Mouse (Mus musculus): Measurements from ENCODE around the gene Gm20696. TPM values are rescaled to one million over a fixed set of nuclear protein-coding genes. Genes with fewer than 3 reads are reported as not detected.

Gm20696 gene
- polyA plus RNA-seq, 1 experiment from 2014 or later = 7.5 TPM

DNA sequence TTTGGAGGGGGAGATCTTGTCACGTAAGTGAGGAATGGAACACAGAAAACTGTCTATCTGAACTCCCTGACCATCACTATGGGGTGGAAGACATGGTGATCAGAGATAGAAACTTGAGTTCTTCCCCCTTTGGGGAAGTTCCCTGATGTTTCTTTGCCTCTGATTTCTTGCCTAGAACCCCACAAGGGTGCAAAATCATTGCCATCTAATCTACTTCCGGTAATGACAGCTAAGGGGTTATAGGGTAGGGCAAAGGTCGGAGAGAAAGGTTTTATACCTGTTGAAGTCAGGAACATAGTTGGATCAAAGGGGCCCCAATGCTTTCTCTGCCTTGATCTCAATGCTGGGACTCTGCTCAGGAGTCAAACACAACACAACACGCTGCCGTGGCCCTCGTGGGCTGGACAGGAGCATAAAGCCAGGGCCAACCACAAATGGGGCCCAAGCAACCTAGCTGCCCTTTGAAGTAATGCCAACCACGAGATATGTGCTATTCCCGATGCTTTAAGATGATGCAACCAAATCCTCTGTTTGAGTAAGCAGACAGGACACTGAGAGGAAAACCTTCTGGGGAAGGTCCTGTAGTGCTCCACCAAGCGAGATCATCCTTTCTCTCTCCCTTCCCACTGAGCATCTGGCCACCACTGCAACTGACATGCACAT, 307.4 kb downstream of the Gm20696 start:
- no peak overlapping the region for H3K4me3 ChIP-seq (ENCODE audit: low read length)
- no peaks in the 10 kb centered on the region for H3K4me1 ChIP-seq (ENCODE audit: control insufficient read depth, insufficient read depth, low read length)
- H3K27ac ChIP-seq (ENCODE audit: low read depth, low read length) = no peak overlapping the region
- 76% methylated on average over 9 of the region's 9 CpGs for WGBS
- ATAC-seq (ENCODE audit: low FRiP score, low TSS enrichment) = no peak
- no peaks in the 10 kb centered on the region for H3K36me3 ChIP-seq (ENCODE audit: control insufficient read depth, insufficient read depth, low read length)
- H3K4me2 ChIP-seq (replicated peaks; ENCODE audit: low read depth, low read length) = no peak overlapping the region
- H3K9me3 ChIP-seq (ENCODE audit: control insufficient read depth, low read length) = no peaks in the 10 kb centered on the region
- H3K27me3 ChIP-seq (ENCODE audit: control insufficient read depth, insufficient read depth, low read length) = no peaks in the 10 kb centered on the region
- H3K9ac ChIP-seq (ENCODE audit: low read depth, low read length) = no peak overlapping the region

DNA sequence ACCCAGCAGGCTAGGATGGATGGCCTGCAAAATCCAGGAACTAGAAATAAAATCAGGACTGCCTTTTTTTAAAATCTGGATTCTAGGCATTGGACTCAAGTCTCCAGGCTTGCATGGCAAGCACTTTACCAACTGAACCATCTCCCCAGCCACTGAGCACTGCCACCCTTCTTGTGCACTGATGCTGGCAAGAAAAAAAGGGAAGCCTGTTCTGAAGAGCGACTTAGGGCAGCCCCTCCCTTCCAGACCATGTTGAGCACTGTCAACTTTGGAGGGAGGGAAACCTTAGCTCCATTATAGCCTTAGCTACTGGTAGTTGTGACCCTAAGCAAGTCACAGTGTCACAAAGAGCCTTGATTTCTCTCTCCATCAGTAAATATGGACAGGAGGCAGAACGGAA, 308.7 kb downstream of the Gm20696 start:
- WGBS = 92% methylated on average over 2 of the region's 2 CpGs
- Histone ChIP-seq H3K4me3 (ENCODE audit: low read length) (no peak overlapping the region), H3K27me3 (ENCODE audit: control insufficient read depth, insufficient read depth, low read length) (no peaks in the 10 kb centered on the region), H3K36me3 (ENCODE audit: control insufficient read depth, insufficient read depth, low read length) (no peaks in the 10 kb centered on the region), H3K27ac (ENCODE audit: low read depth, low read length) (no peak overlapping the region), H3K9me3 (ENCODE audit: control insufficient read depth, low read length) (no peaks in the 10 kb centered on the region), H3K9ac (ENCODE audit: low read depth, low read length) (no peak overlapping the region), H3K4me1 (ENCODE audit: control insufficient read depth, insufficient read depth, low read length) (no peaks in the 10 kb centered on the region), H3K4me2 (replicated peaks; ENCODE audit: low read depth, low read length) (no peak overlapping the region)
- ATAC-seq (ENCODE audit: low FRiP score, low TSS enrichment) = no peak

DNA sequence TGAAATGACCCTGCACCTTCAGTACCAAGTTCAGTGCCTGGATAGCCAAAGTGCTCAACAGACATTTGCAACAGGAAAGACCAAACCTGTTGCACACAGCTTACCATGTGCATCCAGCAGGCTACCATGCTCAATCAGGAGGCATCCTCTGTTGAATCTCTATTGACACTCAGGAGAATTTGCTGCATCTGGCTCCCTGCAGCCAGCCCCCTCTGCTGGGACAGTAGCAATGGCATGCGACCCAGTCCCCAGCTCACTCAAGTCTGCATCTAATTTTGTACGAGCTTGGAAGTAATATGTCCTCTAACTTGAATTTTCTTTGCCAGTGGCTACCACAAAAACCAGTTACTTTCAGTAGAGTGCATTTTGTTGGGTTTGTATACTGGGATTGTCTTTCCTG, 312.3 kb downstream of the Gm20696 start:
- no peak for ATAC-seq (ENCODE audit: low FRiP score, low TSS enrichment)
- H3K9ac ChIP-seq (ENCODE audit: low read depth, low read length) = no peak overlapping the region
- H3K4me2 ChIP-seq (replicated peaks; ENCODE audit: low read depth, low read length) = no peak overlapping the region
- no peaks in the 10 kb centered on the region for H3K4me1 ChIP-seq (ENCODE audit: control insufficient read depth, insufficient read depth, low read length)
- H3K36me3 ChIP-seq (ENCODE audit: control insufficient read depth, insufficient read depth, low read length) = no peaks in the 10 kb centered on the region
- no peak overlapping the region for H3K27ac ChIP-seq (ENCODE audit: low read depth, low read length)
- H3K4me3 ChIP-seq (ENCODE audit: low read length) = no peak overlapping the region
- H3K9me3 ChIP-seq (ENCODE audit: control insufficient read depth, low read length) = no peaks in the 10 kb centered on the region
- H3K27me3 ChIP-seq (ENCODE audit: control insufficient read depth, insufficient read depth, low read length) = no peaks in the 10 kb centered on the region
- 75% methylated on average over 2 of the region's 2 CpGs for WGBS

DNA sequence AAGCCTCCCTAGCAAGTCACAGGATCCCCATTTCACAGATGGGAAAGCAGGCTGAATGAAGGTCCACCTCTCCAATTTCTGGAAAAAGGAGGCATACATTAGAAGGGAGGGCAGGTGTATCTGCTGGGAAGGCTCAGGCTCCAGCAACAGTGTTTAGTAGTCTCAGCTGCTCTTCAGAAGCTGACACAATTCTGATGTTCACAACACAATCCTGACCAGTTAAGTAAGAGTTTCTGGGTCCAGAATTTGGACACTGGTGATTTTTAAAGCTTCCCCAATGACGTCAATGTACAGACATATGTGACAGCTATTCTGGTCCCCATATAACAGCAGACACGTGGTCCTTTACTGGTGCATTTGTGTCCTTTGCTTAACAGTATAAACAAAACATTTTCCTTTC, 313.2 kb downstream of the Gm20696 start:
- ATAC-seq (ENCODE audit: low FRiP score, low TSS enrichment) = no peak
- 84% methylated on average over 2 of the region's 2 CpGs for WGBS
- H3K4me2 ChIP-seq (replicated peaks; ENCODE audit: low read depth, low read length) = no peak overlapping the region

DNA sequence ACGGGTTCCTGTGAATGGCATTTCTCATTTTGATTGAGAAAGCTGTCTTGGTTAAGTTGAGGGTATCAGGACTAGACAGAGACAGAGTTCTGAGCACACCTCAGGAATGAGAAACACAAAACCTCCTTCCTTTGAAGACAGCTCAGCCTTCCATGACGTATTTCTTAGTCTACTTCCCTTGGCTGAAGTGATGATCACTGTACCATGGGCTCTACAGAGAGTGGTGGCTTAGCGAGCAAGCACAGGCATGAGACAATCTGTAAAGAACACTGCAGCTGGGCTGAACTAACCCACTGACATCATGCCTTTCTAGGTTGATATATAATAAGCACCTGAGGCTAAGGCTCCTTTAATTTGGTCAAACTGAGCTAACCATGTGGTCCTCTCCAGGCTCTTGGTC, 316.0 kb downstream of the Gm20696 start:
- H3K9ac ChIP-seq (ENCODE audit: low read depth, low read length) = no peak overlapping the region
- no peak; the same call in 1 of the 2 replicates for ATAC-seq (ENCODE audit: low FRiP score, low TSS enrichment)

More for the DNA sequence above, 313.2 kb downstream of the Gm20696 start:
- Histone ChIP-seq H3K27me3 (ENCODE audit: control insufficient read depth, insufficient read depth, low read length) (no peaks in the 10 kb centered on the region), H3K9me3 (ENCODE audit: control insufficient read depth, low read length) (no peaks in the 10 kb centered on the region), H3K36me3 (ENCODE audit: control insufficient read depth, insufficient read depth, low read length) (no peaks in the 10 kb centered on the region), H3K9ac (ENCODE audit: low read depth, low read length) (no peak overlapping the region), H3K4me1 (ENCODE audit: control insufficient read depth, insufficient read depth, low read length) (no peaks in the 10 kb centered on the region), H3K27ac (ENCODE audit: low read depth, low read length) (no peak overlapping the region), H3K4me3 (ENCODE audit: low read length) (no peak overlapping the region)

DNA sequence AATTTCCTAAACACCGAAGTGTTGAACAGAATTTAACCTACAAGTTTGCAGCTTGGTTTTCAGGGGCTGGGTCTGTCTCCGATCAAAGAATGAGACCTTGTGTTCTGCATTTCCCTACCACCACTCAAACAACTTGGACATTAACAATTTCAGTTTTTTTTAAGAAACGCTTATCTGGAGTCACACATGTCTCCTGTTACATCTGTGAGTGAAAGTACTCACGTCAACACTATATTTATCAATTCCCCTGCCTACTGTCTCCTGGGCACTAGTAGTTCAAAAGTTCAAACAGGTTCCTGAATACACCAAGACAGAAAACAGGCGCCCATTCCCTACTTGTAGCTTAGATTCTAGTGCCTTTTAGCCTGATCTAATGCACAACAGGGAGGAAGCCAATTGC, 316.4 kb downstream of the Gm20696 start:
- no peak overlapping the region for H3K27ac ChIP-seq (ENCODE audit: low read depth, low read length)
- 69% methylated on average over 5 of the region's 5 CpGs for WGBS
- H3K4me3 ChIP-seq (ENCODE audit: low read length) = no peak overlapping the region
- H3K27me3 ChIP-seq (ENCODE audit: control insufficient read depth, insufficient read depth, low read length) = no peaks in the 10 kb centered on the region
- H3K9me3 ChIP-seq (ENCODE audit: control insufficient read depth, low read length) = no peaks in the 10 kb centered on the region
- no peaks in the 10 kb centered on the region for H3K4me1 ChIP-seq (ENCODE audit: control insufficient read depth, insufficient read depth, low read length)
- H3K36me3 ChIP-seq (ENCODE audit: control insufficient read depth, insufficient read depth, low read length) = no peaks in the 10 kb centered on the region
- H3K4me2 ChIP-seq (replicated peaks; ENCODE audit: low read depth, low read length) = no peak overlapping the region
- H3K9ac ChIP-seq (ENCODE audit: low read depth, low read length) = no peak overlapping the region
- ATAC-seq (ENCODE audit: low FRiP score, low TSS enrichment) = no peak

More for the DNA sequence above, 316.0 kb downstream of the Gm20696 start:
- Histone ChIP-seq H3K4me2 (replicated peaks; ENCODE audit: low read depth, low read length) (no peak overlapping the region), H3K36me3 (ENCODE audit: control insufficient read depth, insufficient read depth, low read length) (no peaks in the 10 kb centered on the region), H3K27me3 (ENCODE audit: control insufficient read depth, insufficient read depth, low read length) (no peaks in the 10 kb centered on the region), H3K9me3 (ENCODE audit: control insufficient read depth, low read length) (no peaks in the 10 kb centered on the region), H3K27ac (ENCODE audit: low read depth, low read length) (no peak overlapping the region), H3K4me1 (ENCODE audit: control insufficient read depth, insufficient read depth, low read length) (no peaks in the 10 kb centered on the region), H3K4me3 (ENCODE audit: low read length) (no peak overlapping the region)
- WGBS = 56% methylated on average over 3 of the region's 3 CpGs

DNA sequence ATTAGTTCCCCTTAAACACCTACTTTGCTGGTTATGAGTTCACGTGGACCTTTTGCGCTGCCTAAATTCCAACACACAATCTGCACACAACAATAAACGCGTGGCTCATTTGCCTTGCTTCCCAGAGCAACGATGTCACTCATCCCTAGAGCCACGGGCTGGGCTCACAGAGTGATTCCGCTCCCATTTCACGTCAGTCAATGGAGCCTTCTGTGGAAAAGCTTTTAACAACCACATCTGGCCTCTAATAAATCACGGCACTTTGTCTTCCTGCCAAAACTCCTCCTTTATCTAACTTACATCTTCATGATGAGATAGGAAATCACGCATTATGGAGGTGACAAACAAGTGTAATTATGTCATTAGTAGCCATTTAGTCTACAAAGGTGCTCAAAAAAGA, 318.8 kb downstream of the Gm20696 start:
- H3K9ac ChIP-seq (ENCODE audit: low read depth, low read length) = no peak overlapping the region
- no peak overlapping the region for H3K4me2 ChIP-seq (replicated peaks; ENCODE audit: low read depth, low read length)
- no peaks in the 10 kb centered on the region for H3K27me3 ChIP-seq (ENCODE audit: control insufficient read depth, insufficient read depth, low read length)
- no peak overlapping the region for H3K4me3 ChIP-seq (ENCODE audit: low read length)
- WGBS = 41% methylated on average over 10 of the region's 10 CpGs
- H3K4me1 ChIP-seq (ENCODE audit: control insufficient read depth, insufficient read depth, low read length) = no peaks in the 10 kb centered on the region
- H3K27ac ChIP-seq (ENCODE audit: low read depth, low read length) = no peak overlapping the region
- no peak for ATAC-seq (ENCODE audit: low FRiP score, low TSS enrichment)
- H3K36me3 ChIP-seq (ENCODE audit: control insufficient read depth, insufficient read depth, low read length) = no peaks in the 10 kb centered on the region
- no peaks in the 10 kb centered on the region for H3K9me3 ChIP-seq (ENCODE audit: control insufficient read depth, low read length)

DNA sequence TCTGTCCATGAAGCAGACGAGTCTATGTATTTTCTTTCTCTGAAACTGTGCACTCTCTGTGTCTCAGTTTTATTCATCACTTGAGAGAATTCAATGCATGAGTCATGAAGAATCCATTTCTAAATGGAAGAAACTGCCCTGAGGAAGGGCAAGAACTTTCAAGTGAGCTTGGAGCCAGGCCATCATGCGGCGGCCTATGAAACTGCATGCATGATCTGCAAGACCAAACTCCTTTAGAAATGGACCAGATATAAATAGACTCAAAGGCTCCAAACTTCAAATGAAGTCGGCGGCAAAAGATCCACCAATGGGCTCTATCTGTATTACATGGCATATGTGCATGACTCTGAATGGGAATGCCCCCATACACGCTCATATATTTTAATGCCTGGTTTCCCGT, 321.6 kb downstream of the Gm20696 start:
- no peak overlapping the region for H3K4me2 ChIP-seq (replicated peaks; ENCODE audit: low read depth, low read length)
- no peaks in the 10 kb centered on the region for H3K27me3 ChIP-seq (ENCODE audit: control insufficient read depth, insufficient read depth, low read length)
- no peak overlapping the region for H3K4me3 ChIP-seq (ENCODE audit: low read length)
- 94% methylated on average over 7 of the region's 7 CpGs for WGBS
- no peaks in the 10 kb centered on the region for H3K9me3 ChIP-seq (ENCODE audit: control insufficient read depth, low read length)
- H3K9ac ChIP-seq (ENCODE audit: low read depth, low read length) = no peak overlapping the region
- H3K36me3 ChIP-seq (ENCODE audit: control insufficient read depth, insufficient read depth, low read length) = no peaks in the 10 kb centered on the region
- no peak overlapping the region for H3K27ac ChIP-seq (ENCODE audit: low read depth, low read length)
- ATAC-seq (ENCODE audit: low FRiP score, low TSS enrichment) = no peak
- no peaks in the 10 kb centered on the region for H3K4me1 ChIP-seq (ENCODE audit: control insufficient read depth, insufficient read depth, low read length)

DNA sequence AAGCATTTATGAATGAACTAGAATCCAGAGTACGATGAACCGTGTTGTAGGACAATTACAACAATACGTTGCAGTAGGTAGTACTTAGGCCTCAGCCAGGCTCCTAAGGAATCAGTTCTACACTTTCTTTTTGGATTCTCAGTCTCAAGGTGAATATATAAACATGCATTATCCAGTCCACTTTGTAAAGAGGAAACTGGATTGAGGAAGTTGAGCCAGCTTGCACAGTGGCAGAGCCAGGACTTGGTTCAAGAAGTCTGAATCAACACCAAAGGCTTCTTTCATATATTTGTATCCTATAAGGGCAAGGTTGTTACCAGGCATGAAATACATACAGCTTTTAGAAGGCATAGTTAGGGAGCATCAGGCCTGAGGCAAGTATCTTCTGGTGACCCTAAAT, 322.2 kb downstream of the Gm20696 start:
- Histone ChIP-seq H3K9ac (ENCODE audit: low read depth, low read length) (no peak overlapping the region), H3K4me1 (ENCODE audit: control insufficient read depth, insufficient read depth, low read length) (no peaks in the 10 kb centered on the region), H3K27me3 (ENCODE audit: control insufficient read depth, insufficient read depth, low read length) (no peaks in the 10 kb centered on the region), H3K9me3 (ENCODE audit: control insufficient read depth, low read length) (no peaks in the 10 kb centered on the region), H3K4me3 (ENCODE audit: low read length) (no peak overlapping the region), H3K27ac (ENCODE audit: low read depth, low read length) (no peak overlapping the region), H3K36me3 (ENCODE audit: control insufficient read depth, insufficient read depth, low read length) (no peaks in the 10 kb centered on the region), H3K4me2 (replicated peaks; ENCODE audit: low read depth, low read length) (no peak overlapping the region)
- 95% methylated on average over 3 of the region's 3 CpGs for WGBS
- no peak for ATAC-seq (ENCODE audit: low FRiP score, low TSS enrichment)
